Mouse (Mus musculus) CD4-positive naive resting alpha-beta T cell, adult 57 days (primary cell): ENCODE results near the gene Tgm2. TPM values are rescaled to one million over a fixed set of nuclear protein-coding genes. Genes with fewer than 3 reads are reported as not detected.

Experiments
- total RNA-seq: library from RNA; stranded (reverse); gene quantifications from one replicate; pipeline ENCODE4 v1.2.4, GENCODE M21; 2023

The Tgm2 gene
- 15.5 TPM for total RNA-seq

GRCm38 (mm10) chr2:158146223-158146622, at the start of gene Tgm2:
Gene Tgm2 (minus strand): TSS chr2:158146436.

Other genes with a start within 250 kb of the Tgm2 start
- gene Vstm2l, start 231.8 kb downstream of the Tgm2 start, total RNA-seq, result not detected
- gene Tti1, start 118.0 kb downstream of the Tgm2 start, total RNA-seq, result 28.2 TPM
- gene Rprd1b, start 117.9 kb downstream of the Tgm2 start, total RNA-seq, result 35.8 TPM
- not detected for gene D630003M21Rik, start 82.8 kb upstream of the Tgm2 start, total RNA-seq
- gene Bpi, start 111.7 kb upstream of the Tgm2 start, total RNA-seq, result not detected
- 1.5 TPM for gene Lbp, start 160.1 kb upstream of the Tgm2 start, total RNA-seq
- not detected for gene Snhg11, start 229.2 kb upstream of the Tgm2 start, total RNA-seq